Mouse (Mus musculus) lung, adult 2 months (tissue): Measurements from ENCODE around the gene Klhl2. TPM values are rescaled to one million over a fixed set of nuclear protein-coding genes. Genes with fewer than 3 reads are reported as not detected.

ENCODE experiments used
- DNase-seq: peaks from one replicate; pipeline ENCODE4 v3.0.0; 2022
- H3K4me1 ChIP-seq: fragments of 200-500 bp; 2 replicates; pipeline ENCODE4 v1.6.1; 2011; ENCODE audit warnings: low read length; ENCODE audit not compliant: control insufficient read depth, insufficient read depth
- H3K4me3 ChIP-seq: fragments of 200-500 bp; replicated peaks from 2 replicates; pipeline ENCODE3; 2011; ENCODE audit warnings: low read depth, mild to moderate bottlenecking, control low read depth, low read length; ENCODE audit errors: extremely low read depth
- CTCF ChIP-seq: fragments of 200-500 bp; IDR thresholded peaks from 2 replicates; pipeline ENCODE4 v1.5.1; 2011; ENCODE audit warnings: mild to moderate bottlenecking, low read length, control low read depth; ENCODE audit not compliant: insufficient read depth
- POLR2A ChIP-seq: fragments of 200-500 bp; IDR thresholded peaks from 2 replicates; pipeline ENCODE4 v1.6.1; 2011; ENCODE audit warnings: low read depth, mild to moderate bottlenecking, control low read depth, low read length, borderline replicate concordance; ENCODE audit errors: extremely low read depth
- WGBS: fragments of 180-500 bp; shearing (Covaris S2); methylation state at CpG from one replicate; pipeline ENCODE4 v1.1.7; 2018; 5-methylcytosine and 5-hydroxymethylcytosine counted together
- polyA plus RNA-seq: library from polyadenylated mRNA; depleted of rRNA; stranded (reverse); fragments of >200 nt; gene quantifications from 2 replicates; pipeline ENCODE4 v1.2.3, GENCODE M21; 2012

Gene Klhl2
- polyA plus RNA-seq, 1 experiment: 13.7 TPM

GRCm38 (mm10) chr8:64832581-64833135 is 17.2 kb downstream of the Klhl2 start:
- WGBS: 87% methylated on average over 13 of the region's 13 CpGs
- no peak overlapping the region for H3K4me3 ChIP-seq
- no peak for DNase-seq
- TF ChIP-seq POLR2A (no peak), CTCF (no peak)
- no peaks in the 10 kb centered on the region for H3K4me1 ChIP-seq

- DNase-seq: no peak
- 72% methylated on average over 3 of the region's 3 CpGs for WGBS
Observed at GRCm38 (mm10) chr8:64831656-64832055, 18.2 kb downstream of the Klhl2 start.

GRCm38 (mm10) chr8:64829921-64830320 is 19.9 kb downstream of the Klhl2 start:
- Histone ChIP-seq H3K4me3 (no peak overlapping the region), H3K4me1 (no peaks in the 10 kb centered on the region; the same call in 1 of the 2 replicates)
- TF ChIP-seq POLR2A (no peak), CTCF (no peak)
- DNase-seq: no peak
- 93% methylated on average over 3 of the region's 3 CpGs for WGBS

More at GRCm38 (mm10) chr8:64831656-64832055, 18.2 kb downstream of the Klhl2 start:
- no peak for TF ChIP-seq POLR2A
- no peak for TF ChIP-seq CTCF
- Histone ChIP-seq H3K4me1 (no peaks in the 10 kb centered on the region; the same call in 1 of the 2 replicates), H3K4me3 (no peak overlapping the region)

GRCm38 (mm10) chr8:64829391-64829790 is 20.4 kb downstream of the Klhl2 start:
- no peak for DNase-seq

GRCm38 (mm10) chr8:64828466-64828865 is 21.4 kb downstream of the Klhl2 start:
- Histone ChIP-seq H3K4me1 (no peaks in the 10 kb centered on the region; the same call in 1 of the 2 replicates), H3K4me3 (no peak overlapping the region)
- no peak for DNase-seq
- WGBS: 82% methylated on average over 15 of the region's 15 CpGs
- TF ChIP-seq CTCF (no peak), POLR2A (no peak)

More at GRCm38 (mm10) chr8:64829391-64829790, 20.4 kb downstream of the Klhl2 start:
- no peak for TF ChIP-seq POLR2A
- no peak for TF ChIP-seq CTCF
- H3K4me3 ChIP-seq: no peak overlapping the region
- WGBS: 89% methylated on average over 9 of the region's 9 CpGs
- H3K4me1 ChIP-seq: no peaks in the 10 kb centered on the region; the same call in 1 of the 2 replicates

GRCm38 (mm10) chr8:64827356-64827755 is 22.5 kb downstream of the Klhl2 start:
- DNase-seq: no peak
- WGBS: 67% methylated on average over 10 of the region's 10 CpGs

GRCm38 (mm10) chr8:64826461-64826860 is 23.4 kb downstream of the Klhl2 start:
- no peaks in the 10 kb centered on the region; the same call in 1 of the 2 replicates for H3K4me1 ChIP-seq
- no peak overlapping the region for H3K4me3 ChIP-seq
- TF ChIP-seq CTCF: no peak
- no peak for TF ChIP-seq POLR2A
- DNase-seq: no peak
- WGBS: 39% methylated on average over 8 of the region's 8 CpGs

More at GRCm38 (mm10) chr8:64827356-64827755, 22.5 kb downstream of the Klhl2 start:
- no peak overlapping the region for H3K4me3 ChIP-seq
- no peaks in the 10 kb centered on the region; the same call in 1 of the 2 replicates for H3K4me1 ChIP-seq
- no peak for TF ChIP-seq POLR2A
- no peak for TF ChIP-seq CTCF

GRCm38 (mm10) chr8:64823905-64824304 is 25.9 kb downstream of the Klhl2 start:
- no peak for DNase-seq
- Histone ChIP-seq H3K4me3 (no peak overlapping the region), H3K4me1 (no peaks in the 10 kb centered on the region; the same call in 1 of the 2 replicates)
- 85% methylated on average over 11 of the region's 11 CpGs for WGBS
- TF ChIP-seq POLR2A: no peak
- no peak for TF ChIP-seq CTCF

- Histone ChIP-seq H3K4me3 (no peak overlapping the region), H3K4me1 (no peaks in the 10 kb centered on the region)
- no peak for TF ChIP-seq POLR2A
- no peak for TF ChIP-seq CTCF
- WGBS: 88% methylated on average over 4 of the region's 4 CpGs
- no peak for DNase-seq
Observed at GRCm38 (mm10) chr8:64820940-64821339, 28.9 kb downstream of the Klhl2 start.

GRCm38 (mm10) chr8:64811790-64812189 is 38.0 kb downstream of the Klhl2 start:
- DNase-seq: no peak
- no peaks in the 10 kb centered on the region for H3K4me1 ChIP-seq
- no peak overlapping the region for H3K4me3 ChIP-seq
- WGBS: 97% methylated on average over 9 of the region's 9 CpGs
- TF ChIP-seq CTCF: no peak
- no peak for TF ChIP-seq POLR2A
